Mouse (Mus musculus): ENCODE measurements at regions not wholly inside any gene's neighbourhood (a gene's known extent, or its start where the extent isn't known, plus 50 kb on each side); places are given as distances from the start of the nearest gene placed in this dataset.

GRCm38 (mm10) chr15:56045510-56046245 is 1431.7 kb downstream of the Slc22a22 start:
- no peak for DNase-seq (ENCODE audit: low read depth, low spot score)

- DNase-seq (ENCODE audit: low read depth, low spot score) = no peak
These were observed 1434.1 kb downstream of the Slc22a22 start for GRCm38 (mm10) chr15:56043282-56043681.

GRCm38 (mm10) chr15:56042449-56042848 is 1435.0 kb downstream of the Slc22a22 start:
- no peak for DNase-seq (ENCODE audit: low read depth, low spot score)

- no peak for DNase-seq (ENCODE audit: low read depth, low spot score)
These were observed 1447.4 kb downstream of the Slc22a22 start for GRCm38 (mm10) chr15:56030007-56030406.

GRCm38 (mm10) chr15:56027197-56027818 is 1450.1 kb downstream of the Slc22a22 start:
- DNase-seq (ENCODE audit: low read depth, low spot score) = no peak

- DNase-seq (ENCODE audit: low read depth, low spot score) = no peak
These were observed 1452.7 kb downstream of the Slc22a22 start for GRCm38 (mm10) chr15:56024705-56025104.

- DNase-seq (ENCODE audit: low read depth, low spot score) = no peak
These were observed 1453.5 kb downstream of the Slc22a22 start for GRCm38 (mm10) chr15:56023862-56024484.

- no peak for DNase-seq (ENCODE audit: low read depth, low spot score)
These were observed 1455.1 kb downstream of the Slc22a22 start for GRCm38 (mm10) chr15:56022315-56022714.

- DNase-seq (ENCODE audit: low read depth, low spot score) = no peak
These were observed 1459.3 kb downstream of the Slc22a22 start for GRCm38 (mm10) chr15:56018141-56018540.

- DNase-seq (ENCODE audit: low read depth, low spot score) = no peak
These were observed 1459.9 kb downstream of the Slc22a22 start for GRCm38 (mm10) chr15:56017561-56017960.

GRCm38 (mm10) chr15:56016070-56016469 is 1461.4 kb downstream of the Slc22a22 start:
- no peak for DNase-seq (ENCODE audit: low read depth, low spot score)

GRCm38 (mm10) chr15:56014059-56014620 is 1463.3 kb downstream of the Slc22a22 start:
- DNase-seq (ENCODE audit: low read depth, low spot score) = no peak

GRCm38 (mm10) chr15:56008603-56009174 is 1468.7 kb downstream of the Slc22a22 start:
- no peak for DNase-seq (ENCODE audit: low read depth, low spot score)

- no peak for DNase-seq (ENCODE audit: low read depth, low spot score)
These were observed 1470.0 kb downstream of the Slc22a22 start for GRCm38 (mm10) chr15:56007376-56007775.

- no peak for DNase-seq (ENCODE audit: low read depth, low spot score)
These were observed 1472.1 kb downstream of the Slc22a22 start for GRCm38 (mm10) chr15:56005361-56005760.

GRCm38 (mm10) chr15:56003921-56004320 is 1473.5 kb downstream of the Slc22a22 start:
- no peak for DNase-seq (ENCODE audit: low read depth, low spot score)

- DNase-seq (ENCODE audit: low read depth, low spot score) = no peak
These were observed 1477.8 kb downstream of the Slc22a22 start for GRCm38 (mm10) chr15:55999605-56000004.

- DNase-seq (ENCODE audit: low read depth, low spot score) = no peak
These were observed 1479.4 kb downstream of the Slc22a22 start for GRCm38 (mm10) chr15:55997977-55998376.

- DNase-seq (ENCODE audit: low read depth, low spot score) = no peak
These were observed 1482.7 kb downstream of the Slc22a22 start for GRCm38 (mm10) chr15:55994680-55995079.

- no peak for DNase-seq (ENCODE audit: low read depth, low spot score)
These were observed 1501.6 kb downstream of the Slc22a22 start for GRCm38 (mm10) chr15:55975843-55976242.

GRCm38 (mm10) chr15:55966780-55967179 is 1510.6 kb downstream of the Slc22a22 start:
- DNase-seq (ENCODE audit: low read depth, low spot score) = no peak

GRCm38 (mm10) chr15:55965296-55965695 is 1512.1 kb downstream of the Slc22a22 start:
- DNase-seq (ENCODE audit: low read depth, low spot score) = peak; percentile 61

All from ES-CJ7 (cell line).